Mouse (Mus musculus) CH12F3 (cell line): Measurements from ENCODE around the gene Spaca4.

Experiments
- in situ Hi-C: fragments of 300-500 bp; cut with MboI; formaldehyde crosslinking; loops from 2 replicates; pipeline ENCODE4 v1.14.3; 2020; ENCODE audit warnings: low sequenced_read_pairs

Gene Spaca4

DNA sequence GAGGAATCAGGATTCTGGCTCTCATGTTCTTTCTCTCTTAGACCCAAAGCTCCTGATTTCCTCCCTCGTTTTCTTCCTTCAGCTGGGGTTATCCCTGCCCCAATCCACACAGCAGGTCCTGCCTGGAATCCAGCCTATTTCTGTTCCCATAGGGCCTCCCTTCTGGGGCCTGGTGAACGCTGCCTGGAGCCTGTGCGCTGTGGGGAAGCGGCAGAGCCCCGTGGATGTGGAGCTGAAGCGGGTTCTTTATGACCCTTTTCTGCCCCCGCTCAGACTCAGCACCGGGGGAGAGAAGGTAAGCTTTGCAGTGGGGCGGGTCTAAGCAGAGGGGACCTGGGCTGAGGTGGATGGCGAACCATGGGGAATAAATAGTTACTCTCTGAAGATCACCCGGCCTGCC, 24.5 kb downstream of the Spaca4 start:
- in situ Hi-C loops, result no loop called here

DNA sequence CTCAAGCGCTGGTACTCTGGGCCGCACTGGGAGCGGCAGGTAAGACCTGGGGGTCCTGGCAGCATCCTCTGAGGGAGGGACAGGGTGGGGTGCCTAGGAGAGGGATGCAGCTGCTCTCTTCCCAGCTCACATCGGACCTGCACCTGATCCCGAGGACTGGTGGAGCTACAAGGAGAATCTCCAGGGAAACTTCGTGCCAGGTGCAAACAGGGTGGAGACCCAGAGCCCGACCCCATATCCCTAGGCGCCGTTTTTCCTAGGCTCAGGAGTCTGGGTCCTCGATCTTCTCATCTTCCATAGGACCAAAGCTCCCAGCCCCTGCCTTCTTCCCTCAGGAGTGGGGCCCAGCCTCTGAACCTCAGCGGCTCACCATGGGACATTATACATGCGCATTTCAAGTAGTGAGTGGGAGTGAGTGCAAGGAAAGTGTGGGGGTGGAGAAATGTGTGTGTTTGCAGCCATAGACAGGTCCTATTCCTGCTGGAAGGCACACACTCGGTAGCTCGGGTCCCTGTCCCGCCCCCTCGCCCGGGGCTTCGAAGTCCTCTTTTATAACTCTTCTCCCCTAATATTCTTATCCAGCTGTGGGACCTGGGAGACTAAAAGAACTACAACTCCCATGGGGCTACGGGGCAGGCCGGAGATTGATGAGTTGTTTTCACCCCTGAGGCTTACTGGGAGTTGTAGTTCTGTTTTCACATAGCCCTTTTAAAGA, 25.2 kb downstream of the Spaca4 start:
- in situ Hi-C loops, result no loop called here

DNA sequence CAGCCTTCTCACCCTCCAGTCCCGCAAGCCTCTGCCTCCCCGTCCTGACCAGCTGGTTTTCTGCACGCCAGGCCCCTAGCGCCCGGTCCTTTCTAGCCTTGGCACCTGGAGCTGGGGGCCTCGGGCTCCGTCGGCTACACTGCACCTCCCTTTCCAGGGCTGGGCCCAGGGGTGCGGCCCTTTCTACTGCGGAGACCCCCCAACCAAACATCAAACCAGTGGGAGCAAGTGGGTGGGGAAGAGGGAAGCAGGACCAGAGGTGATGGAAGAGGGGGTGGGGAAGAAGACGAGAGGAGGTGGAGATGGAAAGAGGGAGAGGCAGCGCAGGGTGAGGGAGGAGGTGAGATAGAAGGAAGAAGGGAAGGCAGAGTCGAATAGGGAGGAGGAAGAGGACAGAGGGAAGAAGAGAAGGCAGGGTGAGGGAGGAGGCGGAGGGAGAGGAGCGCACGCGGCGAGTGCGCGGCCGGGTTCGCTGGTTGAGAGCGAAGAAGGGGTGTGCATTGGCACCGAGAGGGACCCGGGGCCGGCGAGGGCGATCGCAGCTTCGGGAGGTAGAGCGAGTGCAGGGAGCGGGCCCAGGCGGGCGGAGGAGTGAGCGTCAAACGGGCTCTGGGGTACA, 26.0 kb downstream of the Spaca4 start, which contains the start of gene Car11:
Gene Car11, plus strand, starts transcription at position 321 of the 619 bp plus-strand sequence.
- in situ Hi-C loops, result no loop called here

DNA sequence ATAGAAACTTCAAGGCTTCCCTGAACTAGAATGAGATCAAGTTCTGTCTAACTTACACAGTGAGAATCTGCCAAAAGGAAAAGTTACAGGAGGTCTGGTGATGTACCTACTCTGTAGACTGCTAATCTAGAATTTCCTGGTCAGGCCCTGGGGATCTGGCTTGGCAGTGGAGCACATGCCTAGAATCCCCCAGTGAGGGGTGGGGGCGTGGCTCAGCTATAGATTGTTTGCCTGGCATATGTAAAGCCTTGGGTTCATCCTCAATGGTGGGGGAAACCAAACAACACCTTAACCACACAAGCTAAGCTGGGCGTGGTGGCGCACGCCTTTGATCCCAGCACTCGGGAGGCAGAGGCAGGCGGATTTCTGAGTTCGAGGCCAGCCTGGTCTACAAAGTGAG, 27.7 kb downstream of the Spaca4 start:
- in situ Hi-C loops, result no loop called here

GRCm38 (mm10) chr7:45695098-45695497, 30.5 kb downstream of the Spaca4 start:
- in situ Hi-C loops, result no loop called here

GRCm38 (mm10) chr7:45693921-45694591, 31.6 kb downstream of the Spaca4 start, which contains the start of gene Sec1:
TSS of gene Sec1 (minus strand) at chr7:45694402.
- in situ Hi-C loops, result no loop called here

GRCm38 (mm10) chr7:45692364-45692763, 33.2 kb downstream of the Spaca4 start:
- in situ Hi-C loops, result no loop called here

GRCm38 (mm10) chr7:45689800-45690199, 35.8 kb downstream of the Spaca4 start:
- in situ Hi-C loops, result loop anchor here (10.0 kb wide), 1 partner anchor 95 kb away; no protein-coding TSS in a partner anchor

DNA sequence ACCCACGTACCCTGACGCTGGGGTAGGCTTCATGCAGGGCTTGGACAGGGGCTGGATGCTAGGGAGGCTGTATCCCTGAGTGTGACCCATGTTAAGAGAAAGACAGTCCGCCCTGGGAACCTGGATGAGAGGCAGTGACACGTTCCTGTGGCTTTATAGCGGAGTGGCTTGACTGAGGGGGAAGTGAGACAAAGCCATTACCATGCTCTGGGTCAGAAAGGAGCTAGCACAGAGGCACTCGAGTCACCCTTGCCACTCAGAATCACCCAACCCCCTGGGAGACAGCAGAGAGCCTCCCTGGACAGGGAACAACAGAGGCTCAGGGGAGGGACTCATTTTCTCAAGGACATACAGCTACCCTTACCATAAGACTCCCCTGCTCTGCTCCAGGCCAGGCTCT, 36.5 kb downstream of the Spaca4 start:
- in situ Hi-C loops, result loop anchor here (10.0 kb wide), 1 partner anchor 94 kb away; no protein-coding TSS in a partner anchor

DNA sequence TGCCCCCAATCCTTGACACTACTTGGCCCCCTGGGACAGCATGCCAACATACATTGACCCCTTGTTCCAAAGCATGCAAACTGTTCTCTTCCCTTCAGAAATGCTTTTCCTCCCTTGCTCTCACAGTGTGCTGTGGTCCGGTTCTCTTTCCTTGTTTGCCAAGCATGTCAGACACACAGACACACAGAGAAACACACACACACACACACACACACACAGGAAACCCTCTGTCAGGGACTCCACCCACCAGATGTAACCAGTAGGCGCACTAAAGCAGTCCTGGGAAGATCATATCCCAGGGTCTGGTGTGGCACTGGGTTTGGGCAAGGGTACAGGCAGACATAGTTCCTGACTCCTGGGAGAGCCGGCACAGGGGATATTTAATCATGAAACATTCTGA, 38.8 kb downstream of the Spaca4 start:
- in situ Hi-C loops, result loop anchor here (10.0 kb wide), 1 partner anchor 92 kb away; no protein-coding TSS in a partner anchor

GRCm38 (mm10) chr7:45685811-45686210, 39.8 kb downstream of the Spaca4 start:
- in situ Hi-C loops, result loop anchor here (10.0 kb wide), 1 partner anchor 91 kb away; no protein-coding TSS in a partner anchor

DNA sequence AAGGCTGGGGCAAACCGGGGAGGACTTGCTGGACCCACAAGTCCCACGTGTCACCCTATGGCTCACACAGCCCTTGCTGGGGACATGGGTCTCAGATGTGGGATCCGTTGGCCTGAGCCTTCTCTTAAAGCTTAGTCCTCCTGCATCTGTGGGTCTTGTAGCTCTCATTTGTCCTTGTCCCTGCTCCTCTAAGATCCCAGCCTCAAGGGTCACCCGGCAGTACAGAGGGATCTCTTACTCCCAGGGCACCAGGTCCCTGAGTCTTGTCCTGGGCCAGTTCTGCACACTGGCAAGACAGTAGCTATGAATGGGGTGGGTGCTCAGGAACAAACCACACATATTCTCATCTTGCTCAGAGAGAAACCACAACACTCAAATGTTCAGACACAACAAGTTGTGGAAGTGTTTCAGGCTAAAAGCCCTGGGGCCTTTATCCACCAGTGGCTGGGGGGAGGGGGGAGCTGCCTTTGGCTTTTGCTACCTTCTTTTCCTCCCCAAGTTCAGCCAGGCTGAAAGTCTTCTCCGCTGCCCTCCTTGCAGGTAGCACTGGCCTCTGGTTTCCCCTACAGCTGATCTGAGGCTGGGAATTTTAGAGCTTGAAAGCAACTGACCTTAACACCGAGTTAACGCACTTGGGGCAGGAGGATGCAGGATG, 42.1 kb downstream of the Spaca4 start, which contains the start of gene Ntn5:
Gene Ntn5, plus strand, starts transcription at position 627 of the 655 bp plus-strand sequence.
- in situ Hi-C loops, result loop anchor here (10.0 kb wide), 1 partner anchor 89 kb away; no protein-coding TSS in a partner anchor

- in situ Hi-C loops, result loop anchor here (10.0 kb wide), 1 partner anchor 88 kb away; no protein-coding TSS in a partner anchor
Measured at GRCm38 (mm10) chr7:45682144-45683126, 43.2 kb downstream of the Spaca4 start.

DNA sequence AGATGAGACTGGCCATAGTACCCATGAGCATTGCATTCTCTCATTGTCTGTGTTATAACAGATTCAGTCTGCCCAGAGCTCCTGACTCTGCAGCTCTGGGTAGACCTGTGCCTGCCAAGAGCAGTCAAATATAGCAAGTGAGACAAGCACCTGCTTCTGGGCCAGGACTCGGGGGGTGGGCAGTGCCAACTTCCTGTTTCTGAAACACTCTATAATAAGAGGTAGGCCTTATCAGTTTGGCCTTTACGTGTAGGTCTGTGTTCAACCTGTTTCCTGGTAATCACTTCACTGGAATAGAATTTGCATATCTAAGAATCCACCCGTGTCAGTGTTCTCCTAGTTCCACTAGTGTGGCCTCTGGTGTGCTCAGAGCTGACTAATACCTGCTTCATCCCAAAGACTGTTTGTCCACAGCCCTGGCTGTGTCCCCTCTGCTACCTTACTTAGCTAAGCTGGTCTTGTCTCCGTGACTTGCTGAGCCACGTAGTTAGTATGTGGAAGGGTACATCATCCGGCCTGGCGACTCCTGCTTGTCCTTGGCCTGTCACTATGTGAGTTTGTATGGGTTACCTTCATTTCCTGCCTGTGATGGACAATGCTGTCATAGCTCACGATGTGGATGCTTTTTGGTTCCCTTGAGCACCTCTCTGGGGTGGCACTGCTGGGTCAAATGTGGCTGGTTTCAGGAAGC, 44.4 kb downstream of the Spaca4 start:
- in situ Hi-C loops, result loop anchor here (10.0 kb wide), 1 partner anchor 86 kb away; no protein-coding TSS in a partner anchor

- in situ Hi-C loops, result loop anchor here (10.0 kb wide), 1 partner anchor 85 kb away; no protein-coding TSS in a partner anchor
Measured at GRCm38 (mm10) chr7:45679966-45680621, 45.5 kb downstream of the Spaca4 start.

DNA sequence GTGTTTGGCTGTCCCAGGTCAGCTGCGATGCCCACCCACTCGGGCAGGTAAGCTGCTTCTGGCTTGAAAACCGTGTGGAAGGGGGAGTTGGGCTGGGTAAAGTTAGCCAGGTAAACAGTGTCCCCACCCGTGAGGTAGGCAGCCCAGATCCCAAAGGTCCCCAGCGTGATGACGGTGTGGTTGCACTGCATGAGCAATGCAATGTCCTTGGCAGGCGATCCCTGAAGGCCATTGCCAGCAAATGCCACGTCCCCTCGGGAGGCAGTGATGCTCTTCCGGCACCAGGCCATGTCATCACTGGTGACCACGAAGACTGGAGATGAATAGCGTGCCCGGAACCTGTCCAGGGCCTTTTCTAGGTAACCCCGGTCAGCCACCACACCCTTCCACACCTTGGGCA, 47.1 kb downstream of the Spaca4 start:
- in situ Hi-C loops, result no loop called here

DNA sequence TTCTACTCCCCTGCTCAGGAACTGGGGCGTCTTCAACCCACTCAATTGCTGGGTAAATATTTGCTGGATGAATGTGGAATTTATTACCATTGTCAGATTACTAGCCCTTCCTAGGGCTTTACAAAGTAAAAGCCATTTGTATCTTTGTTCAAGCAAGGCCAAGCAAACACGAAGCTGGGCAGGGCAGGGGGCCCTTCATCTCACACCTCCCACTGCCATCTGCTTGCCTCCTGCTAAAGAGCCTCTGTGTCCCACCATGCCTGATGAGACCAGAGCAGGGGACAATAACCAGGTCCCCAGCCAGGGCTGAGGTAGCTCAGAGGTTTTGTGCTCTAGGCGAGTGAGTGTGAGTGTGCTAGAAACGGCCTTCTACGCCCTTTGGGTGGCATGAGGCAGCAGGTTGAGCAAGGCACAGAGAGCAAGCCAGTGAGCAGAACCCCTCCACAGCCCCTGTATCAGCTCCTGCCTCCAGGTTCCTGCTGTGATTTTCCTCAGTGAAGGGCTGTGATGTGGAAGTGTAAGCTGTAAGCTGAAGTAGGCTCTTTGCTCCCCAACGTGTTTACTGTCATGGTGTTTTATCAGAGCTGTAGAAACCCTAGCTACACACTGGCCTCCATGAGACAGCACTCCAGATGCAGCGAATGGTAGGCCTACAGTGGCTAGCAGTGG, 47.9 kb downstream of the Spaca4 start:
- in situ Hi-C loops, result no loop called here
